Mouse (Mus musculus): ENCODE measurements around the gene Gatad2a. TPM values are rescaled to one million over a fixed set of nuclear protein-coding genes. Genes with fewer than 3 reads are reported as not detected.
"Not testable (repeated sequence)": the region's sequence is repeated elsewhere in the genome, so short reads cannot be mapped to it uniquely, and the experiment has no call there.

Gene Gatad2a
- polyA plus RNA-seq, 1 experiment from 2014 or later = 46.9 TPM

- WGBS = 50% methylated on average over 2 of the region's 2 CpGs
- H3K4me1 ChIP-seq (replicated peaks) = peaks cover 8% of the 10 kb centered on the region
Observed at GRCm38 (mm10) chr8:70005178-70005577, 9.0 kb upstream of the Gatad2a start.

GRCm38 (mm10) chr8:70004345-70004744, 8.2 kb upstream of the Gatad2a start:
- Histone ChIP-seq H3K9me3 (no peaks in the 10 kb centered on the region), H3K4me1 (replicated peaks) (peaks cover 8% of the 10 kb centered on the region), H3K27ac (no peak overlapping the region), H3K27me3 (ENCODE audit: insufficient read depth, poor library complexity, severe bottlenecking) (no peaks in the 10 kb centered on the region), H3K4me3 (no peak overlapping the region), H3K36me3 (no peaks in the 10 kb centered on the region)
- DNase-seq (ENCODE audit: low spot score) = no peak

More at GRCm38 (mm10) chr8:70005178-70005577, 9.0 kb upstream of the Gatad2a start:
- H3K27ac ChIP-seq = no peak overlapping the region
- DNase-seq (ENCODE audit: low spot score) = no peak
- no peaks in the 10 kb centered on the region for H3K9me3 ChIP-seq
- no peaks in the 10 kb centered on the region for H3K27me3 ChIP-seq (ENCODE audit: insufficient read depth, poor library complexity, severe bottlenecking)
- no peak overlapping the region for H3K4me3 ChIP-seq
- no peaks in the 10 kb centered on the region for H3K36me3 ChIP-seq

GRCm38 (mm10) chr8:70003204-70003657, 7.0 kb upstream of the Gatad2a start:
- no peaks in the 10 kb centered on the region for H3K36me3 ChIP-seq
- no peaks in the 10 kb centered on the region for H3K27me3 ChIP-seq (ENCODE audit: insufficient read depth, poor library complexity, severe bottlenecking)
- H3K4me1 ChIP-seq (replicated peaks) = peaks cover 8% of the 10 kb centered on the region
- whole genome bisulfite sequencing = 58% methylated on average over 4 of the region's 4 CpGs
- DNase-seq (ENCODE audit: low spot score) = no peak
- H3K27ac ChIP-seq = no peak overlapping the region
- H3K4me3 ChIP-seq = no peak overlapping the region
- H3K9me3 ChIP-seq = no peaks in the 10 kb centered on the region

GRCm38 (mm10) chr8:70001892-70002191, 5.7 kb upstream of the Gatad2a start:
- Histone ChIP-seq H3K4me1 (replicated peaks) (peaks cover 11% of the 10 kb centered on the region), H3K4me3 (peak overlapping the region; percentile 37; the same call in 1 of the 2 replicates)
- not testable (repeated sequence) for H3K27me3 ChIP-seq (ENCODE audit: insufficient read depth, poor library complexity, severe bottlenecking); H3K36me3 ChIP-seq; DNase-seq (ENCODE audit: low spot score); H3K27ac ChIP-seq; H3K9me3 ChIP-seq
- WGBS = 43% methylated on average over 7 of the region's 7 CpGs

- Histone ChIP-seq H3K4me3 (peak overlapping the region; percentile 37), H3K27ac (peak overlapping the region; percentile 37; the same call in 1 of the 2 replicates)
Observed at GRCm38 (mm10) chr8:70001176-70001891, 5.2 kb upstream of the Gatad2a start.

GRCm38 (mm10) chr8:70000226-70000625, 4.0 kb upstream of the Gatad2a start:
- Histone ChIP-seq H3K36me3 (no peaks in the 10 kb centered on the region; the same call in 1 of the 2 replicates), H3K4me3 (no peak overlapping the region), H3K27ac (no peak overlapping the region), H3K9me3 (no peaks in the 10 kb centered on the region), H3K27me3 (ENCODE audit: insufficient read depth, poor library complexity, severe bottlenecking) (no peaks in the 10 kb centered on the region), H3K4me1 (replicated peaks) (peaks cover 20% of the 10 kb centered on the region)
- DNase-seq (ENCODE audit: low spot score) = no peak
- WGBS = 88% methylated on average over 2 of the region's 2 CpGs

More at GRCm38 (mm10) chr8:70001176-70001891, 5.2 kb upstream of the Gatad2a start:
- Histone ChIP-seq H3K4me1 (replicated peaks) (peaks cover 16% of the 10 kb centered on the region), H3K9me3 (no peaks in the 10 kb centered on the region), H3K36me3 (no peaks in the 10 kb centered on the region), H3K27me3 (ENCODE audit: insufficient read depth, poor library complexity, severe bottlenecking) (no peaks in the 10 kb centered on the region)
- 4% methylated on average over 16 of the region's 16 CpGs for WGBS
- DNase-seq (ENCODE audit: low spot score) = peak; percentile 50

- Histone ChIP-seq H3K27ac (no peak overlapping the region), H3K4me1 (replicated peaks) (peaks cover 30% of the 10 kb centered on the region), H3K27me3 (ENCODE audit: insufficient read depth, poor library complexity, severe bottlenecking) (no peaks in the 10 kb centered on the region), H3K4me3 (no peak overlapping the region), H3K36me3 (no peaks in the 10 kb centered on the region; the same call in 1 of the 2 replicates), H3K9me3 (no peaks in the 10 kb centered on the region)
- DNase-seq (ENCODE audit: low spot score) = no peak
- WGBS = 92% methylated on average over 4 of the region's 4 CpGs
Observed at GRCm38 (mm10) chr8:69999236-69999635, 3.1 kb upstream of the Gatad2a start.

GRCm38 (mm10) chr8:69998706-69999105, 2.5 kb upstream of the Gatad2a start:
- 90% methylated on average over 3 of the region's 3 CpGs for WGBS
- H3K27me3 ChIP-seq (ENCODE audit: insufficient read depth, poor library complexity, severe bottlenecking) = no peaks in the 10 kb centered on the region

GRCm38 (mm10) chr8:69996589-69997285, 553 bp upstream of the Gatad2a start:
- H3K27me3 ChIP-seq (ENCODE audit: insufficient read depth, poor library complexity, severe bottlenecking) = no peaks in the 10 kb centered on the region
- H3K36me3 ChIP-seq = peaks cover 15% of the 10 kb centered on the region
- peak overlapping the region; percentile 92 for H3K27ac ChIP-seq
- WGBS = 3% methylated on average over 35 of the region's 35 CpGs
- peaks cover 39% of the 10 kb centered on the region for H3K4me1 ChIP-seq (replicated peaks)
- DNase-seq (ENCODE audit: low spot score) = no peak
- H3K9me3 ChIP-seq = no peaks in the 10 kb centered on the region
- peak overlapping the region; percentile 83 for H3K4me3 ChIP-seq

More at GRCm38 (mm10) chr8:69998706-69999105, 2.5 kb upstream of the Gatad2a start:
- H3K36me3 ChIP-seq = no peaks in the 10 kb centered on the region; the same call in 1 of the 2 replicates
- no peak for DNase-seq (ENCODE audit: low spot score)
- H3K4me3 ChIP-seq = no peak overlapping the region
- H3K9me3 ChIP-seq = no peaks in the 10 kb centered on the region
- peaks cover 36% of the 10 kb centered on the region for H3K4me1 ChIP-seq (replicated peaks)
- H3K27ac ChIP-seq = no peak overlapping the region

- peaks cover 31% of the 10 kb centered on the region for H3K4me1 ChIP-seq (replicated peaks)
- 0% methylated on average over 7 of the region's 7 CpGs for WGBS
- peak overlapping the region; percentile 92 for H3K27ac ChIP-seq
- no peak for DNase-seq (ENCODE audit: low spot score)
- peak overlapping the region; percentile 83 for H3K4me3 ChIP-seq
- no peaks in the 10 kb centered on the region for H3K9me3 ChIP-seq
- H3K36me3 ChIP-seq = peaks cover 15% of the 10 kb centered on the region
- no peaks in the 10 kb centered on the region for H3K27me3 ChIP-seq (ENCODE audit: insufficient read depth, poor library complexity, severe bottlenecking)
Observed at GRCm38 (mm10) chr8:69995422-69995775, 785 bp downstream of the Gatad2a start.

GRCm38 (mm10) chr8:69988936-69989335, 7.2 kb downstream of the Gatad2a start:
- not testable (repeated sequence) for H3K4me3 ChIP-seq; H3K27ac ChIP-seq; H3K9me3 ChIP-seq; H3K4me1 ChIP-seq (replicated peaks); DNase-seq (ENCODE audit: low spot score); H3K27me3 ChIP-seq (ENCODE audit: insufficient read depth, poor library complexity, severe bottlenecking)
- WGBS = 95% methylated on average over 7 of the region's 7 CpGs
- H3K36me3 ChIP-seq = peaks cover 15% of the 10 kb centered on the region

- peaks cover 8% of the 10 kb centered on the region for H3K36me3 ChIP-seq
- H3K27ac ChIP-seq = no peak overlapping the region
- no peaks in the 10 kb centered on the region for H3K9me3 ChIP-seq
- no peaks in the 10 kb centered on the region for H3K4me1 ChIP-seq (replicated peaks)
- H3K4me3 ChIP-seq = no peak overlapping the region
- H3K27me3 ChIP-seq (ENCODE audit: insufficient read depth, poor library complexity, severe bottlenecking) = no peaks in the 10 kb centered on the region
- no peak for DNase-seq (ENCODE audit: low spot score)
Observed at GRCm38 (mm10) chr8:69987744-69988143, 8.4 kb downstream of the Gatad2a start.

GRCm38 (mm10) chr8:69984876-69985553, 11.2 kb downstream of the Gatad2a start:
- Histone ChIP-seq H3K4me1 (replicated peaks) (no peaks in the 10 kb centered on the region), H3K27ac (no peak overlapping the region), H3K4me3 (no peak overlapping the region), H3K36me3 (no peaks in the 10 kb centered on the region), H3K9me3 (no peaks in the 10 kb centered on the region), H3K27me3 (ENCODE audit: insufficient read depth, poor library complexity, severe bottlenecking) (no peaks in the 10 kb centered on the region)
- WGBS = 90% methylated on average over 2 of the region's 2 CpGs
- DNase-seq (ENCODE audit: low spot score) = no peak

Measured in hindbrain, embryonic 10.5 days (tissue).